Mouse (Mus musculus) embryonic facial prominence, embryonic 10.5 days (tissue): ENCODE measurements at regions not wholly inside any gene's neighbourhood (a gene's known extent, or its start where the extent isn't known, plus 50 kb on each side); places are given as distances from the start of the nearest gene placed in this dataset.

Experiments
- DNase-seq: peaks from one replicate; pipeline ENCODE4 v3.0.0-alpha.2; 2017; ENCODE audit warnings: low spot score
- H3K27ac ChIP-seq: fragments of 300-500 bp; sonication (generic); replicated peaks from 2 replicates; pipeline ENCODE4 v1.5.1; 2016; ENCODE audit warnings: mild to moderate bottlenecking
- H3K27me3 ChIP-seq: fragments of 300-500 bp; sonication (generic); replicated peaks from 2 replicates; pipeline ENCODE4 v1.6.1; 2016; ENCODE audit warnings: low read depth, mild to moderate bottlenecking; ENCODE audit not compliant: poor library complexity, severe bottlenecking
- H3K36me3 ChIP-seq: fragments of 300-500 bp; sonication (generic); replicated peaks from 2 replicates; pipeline ENCODE4 v1.6.1; 2016; ENCODE audit warnings: mild to moderate bottlenecking, moderate library complexity
- H3K4me1 ChIP-seq: fragments of 300-500 bp; sonication (generic); 2 replicates; pipeline ENCODE4 v1.6.1; 2016
- H3K4me3 ChIP-seq: fragments of 300-500 bp; sonication (generic); 2 replicates; pipeline ENCODE4 v1.5.1; 2016; ENCODE audit warnings: mild to moderate bottlenecking, moderate library complexity
- H3K9me3 ChIP-seq: fragments of 300-500 bp; sonication (generic); 2 replicates; pipeline ENCODE4 v1.6.1; 2016; ENCODE audit warnings: mild to moderate bottlenecking
- WGBS: fragments of 180-500 bp; shearing (Covaris S2); methylation state at CpG from one replicate; pipeline ENCODE4 v1.1.7; 2016; 5-methylcytosine and 5-hydroxymethylcytosine counted together

DNA sequence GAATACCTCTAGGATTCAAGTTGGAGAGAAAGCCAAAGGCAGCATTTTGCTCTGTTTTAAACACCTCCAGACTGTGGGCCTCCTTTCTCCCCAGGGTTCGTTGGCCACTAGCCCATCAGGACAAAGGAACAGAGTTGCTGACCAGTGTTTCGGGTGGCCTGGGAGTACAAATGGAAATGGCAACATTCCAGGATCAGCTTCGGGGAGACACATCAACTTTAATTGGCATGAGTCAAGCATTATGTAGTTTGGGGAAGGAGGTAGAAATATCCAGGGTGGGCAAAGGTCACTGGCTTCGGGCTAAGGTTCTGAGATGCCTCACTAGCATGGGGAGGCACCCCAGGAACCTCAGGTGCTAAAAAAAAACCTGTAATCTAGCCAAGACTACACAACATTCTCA lies 194.3 kb upstream of the Zpld1 start:
- H3K27ac ChIP-seq = no peak overlapping the region
- H3K9me3 ChIP-seq = 0 out of 2 replicates have a peak, but pooled peaks cover 7% of the 10 kb centered on the region
- 73% methylated on average over 4 of the region's 4 CpGs for WGBS
- H3K36me3 ChIP-seq = no peaks in the 10 kb centered on the region
- H3K4me1 ChIP-seq = no peaks in the 10 kb centered on the region; the same call in 1 of the 2 replicates
- no peaks in the 10 kb centered on the region for H3K27me3 ChIP-seq
- no peak overlapping the region for H3K4me3 ChIP-seq
- no peak for DNase-seq

DNA sequence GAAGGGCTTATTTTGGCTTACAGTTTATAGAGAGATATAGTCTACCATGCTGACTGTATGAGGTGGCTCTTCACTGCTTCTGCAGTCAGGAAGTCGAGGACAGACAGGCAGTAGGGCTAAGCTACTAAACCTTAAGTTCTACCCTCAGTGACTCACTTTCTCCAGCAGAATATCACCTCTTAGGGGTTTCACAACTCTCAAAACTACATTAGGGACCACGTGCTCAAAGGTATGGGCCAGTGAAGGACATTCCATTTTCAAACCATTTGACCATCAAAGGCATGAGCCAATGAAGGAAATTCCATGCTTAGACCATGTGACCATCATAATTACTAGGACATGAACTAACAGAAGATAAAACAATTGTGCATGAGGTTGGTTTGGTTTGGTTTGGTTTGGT lies 186.6 kb upstream of the Zpld1 start:
- WGBS = 80% methylated on average over 2 of the region's 2 CpGs
- DNase-seq = no peak
- no peak overlapping the region for H3K4me3 ChIP-seq
- no peaks in the 10 kb centered on the region for H3K36me3 ChIP-seq
- H3K27me3 ChIP-seq = no peaks in the 10 kb centered on the region
- H3K27ac ChIP-seq = no peak overlapping the region
- H3K9me3 ChIP-seq = no peaks in the 10 kb centered on the region
- H3K4me1 ChIP-seq = no peaks in the 10 kb centered on the region

GRCm38 (mm10) chr16:55480745-55481144 lies 183.0 kb upstream of the Zpld1 start:
- H3K9me3 ChIP-seq = no peaks in the 10 kb centered on the region
- no peaks in the 10 kb centered on the region for H3K36me3 ChIP-seq
- H3K27me3 ChIP-seq = no peaks in the 10 kb centered on the region
- DNase-seq = no peak
- 86% methylated on average over 11 of the region's 11 CpGs for WGBS
- no peaks in the 10 kb centered on the region for H3K4me1 ChIP-seq
- no peak overlapping the region for H3K4me3 ChIP-seq
- no peak overlapping the region for H3K27ac ChIP-seq

DNA sequence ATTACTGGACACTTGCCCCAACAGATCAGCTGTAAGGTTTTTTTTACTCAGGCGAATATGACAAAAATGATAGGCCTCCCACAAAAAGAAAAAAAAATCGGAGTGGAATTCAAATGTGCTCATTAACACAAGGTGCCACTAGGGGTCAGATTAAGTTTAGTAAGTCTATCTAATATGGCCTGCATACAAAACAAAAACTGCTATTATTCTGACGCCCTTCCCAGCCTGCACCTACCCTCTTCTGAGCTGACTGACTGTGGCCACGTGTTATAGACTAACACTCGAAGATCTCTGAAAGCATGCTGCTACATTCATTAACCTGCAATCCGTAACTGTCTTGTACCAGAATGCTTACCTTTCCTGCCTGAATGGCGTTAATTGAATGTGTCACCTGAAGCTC lies 182.5 kb upstream of the Zpld1 start:
- no peaks in the 10 kb centered on the region for H3K27me3 ChIP-seq
- H3K9me3 ChIP-seq = no peaks in the 10 kb centered on the region
- no peaks in the 10 kb centered on the region for H3K36me3 ChIP-seq
- no peak for DNase-seq
- H3K27ac ChIP-seq = no peak overlapping the region
- 57% methylated on average over 7 of the region's 7 CpGs for WGBS
- no peak overlapping the region for H3K4me3 ChIP-seq
- no peaks in the 10 kb centered on the region for H3K4me1 ChIP-seq

GRCm38 (mm10) chr16:55476544-55477208 lies 178.9 kb upstream of the Zpld1 start:
- no peaks in the 10 kb centered on the region for H3K9me3 ChIP-seq
- peak; percentile 39 for DNase-seq
- 28% methylated on average over 17 of the region's 17 CpGs for WGBS

DNA sequence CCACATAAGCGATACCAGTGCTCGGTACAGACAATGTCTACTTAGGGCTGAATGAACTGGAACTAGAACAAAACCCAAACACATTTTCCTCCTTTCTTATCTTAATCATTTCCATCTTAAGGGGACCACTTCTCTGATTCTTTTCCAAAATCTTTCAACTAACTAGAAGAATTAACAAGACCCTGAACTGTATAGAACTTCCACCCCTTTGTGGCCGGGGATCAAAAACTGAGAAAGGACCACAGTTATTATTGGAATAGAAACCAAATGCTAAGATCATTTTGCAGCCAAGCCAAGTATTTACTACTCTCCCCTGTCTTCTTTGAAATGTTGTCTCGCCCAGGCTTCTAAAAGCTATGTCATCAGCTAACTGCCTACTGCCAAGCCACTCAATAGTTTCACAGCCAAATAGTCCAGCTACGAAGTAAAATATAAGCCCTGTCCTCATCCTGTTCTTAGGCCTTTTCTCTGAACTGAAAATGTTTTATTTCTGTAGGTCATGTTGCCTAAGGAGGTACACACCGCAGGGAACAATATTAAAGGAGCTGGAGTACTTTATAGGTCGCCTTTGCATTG lies 177.3 kb upstream of the Zpld1 start:
- H3K27ac ChIP-seq = no peak overlapping the region
- no peak for DNase-seq
- WGBS = 85% methylated on average over 7 of the region's 7 CpGs
- no peaks in the 10 kb centered on the region for H3K9me3 ChIP-seq
- H3K36me3 ChIP-seq = no peaks in the 10 kb centered on the region
- H3K27me3 ChIP-seq = no peaks in the 10 kb centered on the region
- H3K4me3 ChIP-seq = no peak overlapping the region
- H3K4me1 ChIP-seq = no peaks in the 10 kb centered on the region

More at GRCm38 (mm10) chr16:55476544-55477208, 178.9 kb upstream of the Zpld1 start:
- Histone ChIP-seq H3K27ac (no peak overlapping the region), H3K4me3 (no peak overlapping the region), H3K36me3 (no peaks in the 10 kb centered on the region), H3K27me3 (no peaks in the 10 kb centered on the region), H3K4me1 (no peaks in the 10 kb centered on the region)

- no peak for DNase-seq
- Histone ChIP-seq H3K4me3 (no peak overlapping the region), H3K9me3 (no peaks in the 10 kb centered on the region), H3K27ac (no peak overlapping the region), H3K36me3 (no peaks in the 10 kb centered on the region), H3K4me1 (no peaks in the 10 kb centered on the region), H3K27me3 (no peaks in the 10 kb centered on the region)
- 83% methylated on average over 4 of the region's 4 CpGs for WGBS
Observed at GRCm38 (mm10) chr16:55471396-55471795, 173.6 kb upstream of the Zpld1 start.

- H3K27me3 ChIP-seq = no peaks in the 10 kb centered on the region
- no peaks in the 10 kb centered on the region for H3K36me3 ChIP-seq
- H3K4me1 ChIP-seq = no peaks in the 10 kb centered on the region
- H3K9me3 ChIP-seq = no peaks in the 10 kb centered on the region
- 84% methylated on average over 13 of the region's 13 CpGs for WGBS
- no peak for DNase-seq
- H3K4me3 ChIP-seq = no peak overlapping the region
- no peak overlapping the region for H3K27ac ChIP-seq
Observed at GRCm38 (mm10) chr16:55470721-55471120, 172.9 kb upstream of the Zpld1 start.

DNA sequence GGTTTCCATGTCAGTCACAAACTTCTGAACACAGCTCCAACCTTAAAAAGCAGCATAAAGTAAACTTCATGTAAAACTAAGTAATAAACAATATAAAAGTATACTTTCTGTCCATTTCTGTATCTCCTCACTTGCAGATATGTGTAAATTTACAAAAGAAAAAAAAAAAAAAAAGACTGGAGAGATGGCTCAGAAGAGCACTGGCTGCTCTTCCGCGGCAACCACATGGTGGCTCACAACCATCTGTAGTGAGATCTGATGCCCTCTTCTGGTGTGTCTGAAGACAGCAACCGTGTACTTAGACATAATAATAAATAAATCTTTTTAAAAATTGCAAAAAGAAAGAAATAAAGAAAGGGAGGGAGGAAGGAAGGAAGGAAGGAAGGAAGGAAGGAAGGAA lies 171.9 kb upstream of the Zpld1 start:
- DNase-seq = no peak
- Histone ChIP-seq H3K9me3 (no peaks in the 10 kb centered on the region), H3K4me1 (no peaks in the 10 kb centered on the region), H3K4me3 (no peak overlapping the region), H3K27me3 (no peaks in the 10 kb centered on the region), H3K36me3 (no peaks in the 10 kb centered on the region), H3K27ac (no peak overlapping the region)
- WGBS = 77% methylated on average over 3 of the region's 3 CpGs

DNA sequence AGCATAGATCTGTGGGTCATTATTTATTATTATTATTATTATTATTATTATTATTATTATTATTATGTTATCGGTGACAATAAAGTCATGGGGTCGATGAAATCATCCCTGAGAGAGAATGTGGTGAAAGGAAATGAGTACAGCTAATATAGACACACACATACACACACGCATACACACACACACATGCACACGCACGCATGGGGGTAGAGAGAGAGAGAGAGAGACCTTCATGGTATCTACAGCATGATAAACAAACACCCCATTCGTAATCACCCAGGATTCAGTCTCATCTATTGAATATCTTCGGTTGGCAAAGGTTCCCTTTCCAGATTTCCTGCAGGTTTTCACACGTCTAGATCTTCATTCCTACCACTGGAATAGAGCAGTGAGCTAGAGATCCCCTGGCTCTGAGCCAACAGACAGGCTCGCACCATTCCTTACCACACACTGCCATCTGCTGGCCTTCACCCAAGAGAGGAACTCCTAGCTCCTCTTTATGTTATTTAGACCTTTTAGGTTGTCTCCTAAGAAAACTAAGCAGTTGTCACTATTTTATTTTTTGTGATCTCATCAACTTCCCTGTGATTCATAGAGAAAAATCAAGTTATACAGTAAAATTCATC lies 171.2 kb upstream of the Zpld1 start:
- Histone ChIP-seq H3K36me3 (no peaks in the 10 kb centered on the region), H3K9me3 (no peaks in the 10 kb centered on the region), H3K4me3 (no peak overlapping the region), H3K27ac (no peak overlapping the region), H3K27me3 (no peaks in the 10 kb centered on the region), H3K4me1 (no peaks in the 10 kb centered on the region)
- peak; percentile 84 for DNase-seq
- WGBS = 53% methylated on average over 9 of the region's 9 CpGs

DNA sequence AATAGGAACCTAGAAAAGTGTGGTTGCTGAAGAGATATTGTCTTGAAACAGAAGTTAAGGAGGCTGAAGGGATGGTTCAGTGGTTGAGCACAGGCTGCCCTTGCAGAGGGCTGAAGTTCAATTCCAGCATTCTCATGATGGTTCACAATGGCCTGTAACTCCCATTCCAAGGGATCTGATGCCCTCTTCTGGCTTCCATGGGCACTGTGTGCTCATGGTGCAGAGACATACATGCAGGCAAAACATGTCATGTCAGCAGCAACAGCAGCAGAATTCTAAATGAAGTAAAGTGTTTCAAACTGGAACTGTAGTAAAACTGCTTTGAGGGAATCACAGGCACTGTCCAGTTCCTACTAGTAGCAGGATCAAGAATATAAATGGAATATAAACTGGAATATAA lies 162.7 kb upstream of the Zpld1 start:
- no peak overlapping the region for H3K4me3 ChIP-seq
- H3K9me3 ChIP-seq = no peaks in the 10 kb centered on the region
- DNase-seq = peak; percentile 45
- H3K27ac ChIP-seq = no peak overlapping the region
- no peaks in the 10 kb centered on the region for H3K36me3 ChIP-seq
- no peaks in the 10 kb centered on the region for H3K4me1 ChIP-seq
- H3K27me3 ChIP-seq = no peaks in the 10 kb centered on the region

GRCm38 (mm10) chr16:55447581-55447980 lies 149.8 kb upstream of the Zpld1 start:
- Histone ChIP-seq H3K4me1 (no peaks in the 10 kb centered on the region), H3K27ac (no peak overlapping the region), H3K4me3 (no peak overlapping the region), H3K27me3 (no peaks in the 10 kb centered on the region), H3K9me3 (no peaks in the 10 kb centered on the region), H3K36me3 (no peaks in the 10 kb centered on the region)
- no peak for DNase-seq
- WGBS = 88% methylated on average over 3 of the region's 3 CpGs
